Mouse (Mus musculus): ENCODE measurements around the gene Tmem51.

DNA sequence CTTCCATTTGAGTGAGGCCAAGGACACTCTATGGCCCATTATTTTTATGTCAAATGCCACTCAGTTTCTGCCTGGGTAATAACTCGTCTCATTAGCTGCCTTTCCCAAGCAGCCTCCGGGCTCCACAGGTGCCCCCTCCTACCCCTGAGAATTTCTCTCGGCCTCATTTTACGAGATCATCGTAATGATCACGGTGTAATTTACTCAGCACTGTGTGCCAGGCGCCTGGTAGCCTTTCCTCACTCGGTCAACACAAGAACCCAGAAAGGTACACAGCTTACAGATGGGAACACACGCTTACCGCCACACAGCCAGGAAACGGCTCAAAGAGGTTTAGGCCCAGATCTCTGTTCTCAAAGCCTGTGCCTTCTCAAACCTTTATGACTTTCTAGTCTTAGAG is 75.9 kb downstream of the Tmem51 start:
- TF ChIP-seq CTCF (IDR thresholded peaks at IDR 0.05; ENCODE audit: borderline replicate concordance, control insufficient read depth, extremely low read depth, insufficient read depth, low read length, poor library complexity) (no peak), POLR2A (IDR thresholded peaks at IDR 0.05; ENCODE audit: control insufficient read depth, extremely low read depth, insufficient read depth, low read length, poor library complexity) (no peak)

Data from thymus, adult 2 months (tissue).